Mouse (Mus musculus): ENCODE data around the gene Adgra1. TPM values are rescaled to one million over a fixed set of nuclear protein-coding genes. Genes with fewer than 3 reads are reported as not detected.
A peak's percentile ranks its signal among the peaks of the same experiment; 100 is the strongest.

Gene Adgra1
- total RNA-seq, 1 experiment: 0.45 TPM

DNA sequence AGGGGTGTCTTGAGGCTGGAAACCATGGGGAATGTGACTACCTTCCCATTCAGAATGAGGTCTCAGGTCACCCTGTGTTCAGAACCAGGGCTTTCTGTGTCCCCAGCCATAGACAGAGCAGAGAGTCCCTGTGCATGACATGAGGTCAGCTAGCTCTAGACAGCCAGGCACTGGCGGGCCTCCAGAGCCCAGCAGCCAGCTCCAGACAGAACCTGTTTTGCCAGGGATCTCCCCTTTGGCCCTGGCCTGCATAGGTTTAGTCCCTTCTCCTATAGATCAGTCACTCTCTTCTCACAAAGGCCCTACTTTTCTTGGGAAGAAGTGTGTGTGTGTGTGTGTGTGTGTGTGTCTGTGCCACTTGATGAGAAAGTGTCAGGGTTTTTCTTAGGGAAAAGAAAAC, 30.9 kb downstream of the Adgra1 start:
- TF ChIP-seq HCFC1 (IDR thresholded peaks at IDR 0.05; ENCODE audit: borderline replicate concordance, insufficient read depth, low read length) (no peak), CHD2 (IDR thresholded peaks at IDR 0.05; ENCODE audit: low read depth, low read length) (no peak), ZNF384 (IDR thresholded peaks at IDR 0.05; ENCODE audit: low read depth, low read length) (no peak), MAFK (IDR thresholded peaks at IDR 0.05; ENCODE audit: insufficient read depth, low read depth, low read length) (no peak)
- Histone ChIP-seq H3K27ac (ENCODE audit: insufficient read depth, low read depth, low read length, poor library complexity, severe bottlenecking) (no peak overlapping the region), H3K4me3 (ENCODE audit: insufficient read depth in 1 of 2, low read depth in 1 of 2, low read length in 2 of 2, poor library complexity in 1 of 2, severe bottlenecking in 1 of 2) (no peak overlapping the region), H3K9ac (ENCODE audit: insufficient read depth, low read depth, low read length, poor library complexity, severe bottlenecking) (no peak overlapping the region), H3K9me3 (ENCODE audit: control insufficient read depth, insufficient read depth, low read depth, low read length) (no peaks in the 10 kb centered on the region), H3K36me3 (ENCODE audit: control insufficient read depth, insufficient read depth, low read length, poor library complexity, severe bottlenecking) (no peaks in the 10 kb centered on the region), H3K4me1 (ENCODE audit: control insufficient read depth in 2 of 2, insufficient read depth in 2 of 2, low read length in 2 of 2, poor library complexity in 1 of 2) (no peaks in the 10 kb centered on the region)
- in situ Hi-C loops (cut with MboI; ENCODE audit: low sequenced_read_pairs in 2 of 2, unreplicated experiment in 2 of 2): no loop called here
- no peak for DNase-seq (ENCODE audit: low read depth, low spot score)

DNA sequence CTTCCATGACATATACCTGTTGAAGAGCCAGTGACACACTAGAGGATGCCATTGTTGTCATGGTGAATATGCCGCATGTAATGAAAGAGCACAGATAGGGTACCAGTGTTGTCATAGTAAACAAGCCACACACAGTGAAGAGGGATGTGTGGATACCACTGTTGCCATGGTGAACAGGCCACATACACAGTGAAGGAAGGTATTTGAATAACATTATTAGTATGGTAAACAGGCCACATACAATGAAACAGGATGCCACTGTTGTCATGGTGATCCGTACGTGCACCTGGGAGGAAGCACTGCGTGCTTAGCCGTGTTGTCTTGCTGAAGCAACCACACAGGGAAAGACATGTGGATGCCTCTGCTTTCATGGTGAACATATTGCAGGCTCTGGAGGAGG, 37.0 kb downstream of the Adgra1 start:
- in situ Hi-C loops (cut with MboI; ENCODE audit: low sequenced_read_pairs in 2 of 2, unreplicated experiment in 2 of 2): no loop called here
- Histone ChIP-seq H3K36me3 (ENCODE audit: control insufficient read depth, insufficient read depth, low read length, poor library complexity, severe bottlenecking) (no peaks in the 10 kb centered on the region), H3K4me1 (ENCODE audit: control insufficient read depth in 2 of 2, insufficient read depth in 2 of 2, low read length in 2 of 2, poor library complexity in 1 of 2) (peaks cover 0 to 5% of the 10 kb centered on the region in 2 experiments; a peak in 1 of 4 replicates), H3K9ac (ENCODE audit: insufficient read depth, low read depth, low read length, poor library complexity, severe bottlenecking) (no peak overlapping the region), H3K4me3 (ENCODE audit: insufficient read depth in 1 of 2, low read depth in 1 of 2, low read length in 2 of 2, poor library complexity in 1 of 2, severe bottlenecking in 1 of 2) (no peak overlapping the region), H3K27ac (ENCODE audit: insufficient read depth, low read depth, low read length, poor library complexity, severe bottlenecking) (no peak overlapping the region), H3K9me3 (ENCODE audit: control insufficient read depth, insufficient read depth, low read depth, low read length) (no peaks in the 10 kb centered on the region)
- TF ChIP-seq MAFK (IDR thresholded peaks at IDR 0.05; ENCODE audit: insufficient read depth, low read depth, low read length) (no peak), ZNF384 (IDR thresholded peaks at IDR 0.05; ENCODE audit: low read depth, low read length) (no peak), CHD2 (IDR thresholded peaks at IDR 0.05; ENCODE audit: low read depth, low read length) (no peak)
- no peak for DNase-seq (ENCODE audit: low read depth, low spot score)

DNA sequence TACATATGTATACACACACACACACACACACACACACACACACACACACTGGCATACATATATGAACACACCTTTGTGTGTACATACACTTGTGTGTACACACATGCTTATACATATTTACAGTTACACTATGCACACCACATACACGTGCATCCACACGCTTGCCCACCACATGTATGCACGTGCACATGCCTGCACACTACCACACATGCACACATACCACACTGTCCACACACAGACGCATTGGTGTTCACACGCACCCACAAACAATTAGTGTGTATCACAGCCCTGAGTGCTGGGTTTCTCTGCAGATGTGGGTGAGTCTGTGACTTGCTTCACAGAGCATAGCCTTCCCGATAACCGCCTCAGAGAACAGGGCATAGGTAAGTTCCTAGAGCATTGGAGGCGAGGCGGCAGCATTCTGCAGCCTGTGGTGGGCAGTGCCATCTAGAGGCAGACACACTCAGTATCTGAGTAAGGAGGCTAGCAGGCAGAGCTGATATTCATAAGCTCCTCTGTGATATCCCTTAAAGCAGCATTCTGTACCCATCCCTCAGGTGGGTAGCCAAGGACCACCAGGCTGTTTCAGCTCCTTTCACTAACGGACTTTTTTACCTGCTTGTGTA, 43.3 kb downstream of the Adgra1 start:
- no peak for TF ChIP-seq HCFC1 (IDR thresholded peaks at IDR 0.05; ENCODE audit: borderline replicate concordance, insufficient read depth, low read length)
- 0 out of 2 replicates have a peak, but pooled peaks have one; percentile 6 for TF ChIP-seq ZC3H11A (IDR thresholded peaks at IDR 0.05; ENCODE audit: borderline replicate concordance, low read depth, low read length)
- in situ Hi-C loops (cut with MboI; ENCODE audit: low sequenced_read_pairs in 2 of 2, unreplicated experiment in 2 of 2): no loop called here
- Histone ChIP-seq H3K36me3 (ENCODE audit: control insufficient read depth, insufficient read depth, low read length, poor library complexity, severe bottlenecking) (no peaks in the 10 kb centered on the region), H3K9me3 (ENCODE audit: control insufficient read depth, insufficient read depth, low read depth, low read length) (no peaks in the 10 kb centered on the region), H3K4me1 (ENCODE audit: control insufficient read depth in 2 of 2, insufficient read depth in 2 of 2, low read length in 2 of 2, poor library complexity in 1 of 2) (peaks cover 0 to 5% of the 10 kb centered on the region in 2 experiments; a peak in 1 of 4 replicates), H3K27ac (ENCODE audit: insufficient read depth, low read depth, low read length, poor library complexity, severe bottlenecking) (no peak overlapping the region), H3K4me3 (ENCODE audit: insufficient read depth in 1 of 2, low read depth in 1 of 2, low read length in 2 of 2, poor library complexity in 1 of 2, severe bottlenecking in 1 of 2) (no peak overlapping the region), H3K9ac (ENCODE audit: insufficient read depth, low read depth, low read length, poor library complexity, severe bottlenecking) (no peak overlapping the region)
- DNase-seq (ENCODE audit: low read depth, low spot score): no peak

DNA sequence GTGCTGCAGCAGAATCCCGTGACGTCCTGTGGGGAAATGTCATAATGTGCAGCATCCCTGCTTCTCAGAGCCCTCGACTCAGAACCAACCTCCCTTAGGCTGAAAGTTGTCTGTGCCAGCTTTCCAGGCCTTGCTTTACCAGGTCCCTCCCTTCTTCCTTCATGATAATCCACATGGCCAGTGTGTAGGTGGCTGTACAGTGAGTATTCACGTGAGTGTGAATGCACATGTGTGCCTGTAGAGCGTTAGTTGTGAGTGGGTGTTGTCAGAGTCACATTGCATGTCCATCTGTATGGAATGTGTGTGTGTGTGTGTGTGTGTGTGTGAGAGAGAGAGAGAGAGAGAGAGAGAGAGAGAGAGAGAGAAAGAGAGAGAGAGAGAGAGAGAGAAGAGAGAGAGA, 44.1 kb downstream of the Adgra1 start:
- no peaks in the 10 kb centered on the region for H3K36me3 ChIP-seq (ENCODE audit: control insufficient read depth, insufficient read depth, low read length, poor library complexity, severe bottlenecking)
- in situ Hi-C loops (cut with MboI; ENCODE audit: low sequenced_read_pairs in 2 of 2, unreplicated experiment in 2 of 2): no loop called here
- TF ChIP-seq ZNF384 (IDR thresholded peaks at IDR 0.05; ENCODE audit: low read depth, low read length) (no peak), HCFC1 (IDR thresholded peaks at IDR 0.05; ENCODE audit: borderline replicate concordance, insufficient read depth, low read length) (no peak), CHD2 (IDR thresholded peaks at IDR 0.05; ENCODE audit: low read depth, low read length) (no peak), ZC3H11A (IDR thresholded peaks at IDR 0.05; ENCODE audit: borderline replicate concordance, low read depth, low read length) (no peak), MAFK (IDR thresholded peaks at IDR 0.05; ENCODE audit: insufficient read depth, low read depth, low read length) (no peak)
- DNase-seq (ENCODE audit: low read depth, low spot score): no peak
- peaks cover 0 to 5% of the 10 kb centered on the region in 2 experiments; a peak in 1 of 4 replicates for H3K4me1 ChIP-seq (ENCODE audit: control insufficient read depth in 2 of 2, insufficient read depth in 2 of 2, low read length in 2 of 2, poor library complexity in 1 of 2)
- no peak overlapping the region for H3K27ac ChIP-seq (ENCODE audit: insufficient read depth, low read depth, low read length, poor library complexity, severe bottlenecking)
- no peak overlapping the region for H3K4me3 ChIP-seq (ENCODE audit: insufficient read depth in 1 of 2, low read depth in 1 of 2, low read length in 2 of 2, poor library complexity in 1 of 2, severe bottlenecking in 1 of 2)
- H3K9ac ChIP-seq (ENCODE audit: insufficient read depth, low read depth, low read length, poor library complexity, severe bottlenecking): no peak overlapping the region
- H3K9me3 ChIP-seq (ENCODE audit: control insufficient read depth, insufficient read depth, low read depth, low read length): no peaks in the 10 kb centered on the region

DNA sequence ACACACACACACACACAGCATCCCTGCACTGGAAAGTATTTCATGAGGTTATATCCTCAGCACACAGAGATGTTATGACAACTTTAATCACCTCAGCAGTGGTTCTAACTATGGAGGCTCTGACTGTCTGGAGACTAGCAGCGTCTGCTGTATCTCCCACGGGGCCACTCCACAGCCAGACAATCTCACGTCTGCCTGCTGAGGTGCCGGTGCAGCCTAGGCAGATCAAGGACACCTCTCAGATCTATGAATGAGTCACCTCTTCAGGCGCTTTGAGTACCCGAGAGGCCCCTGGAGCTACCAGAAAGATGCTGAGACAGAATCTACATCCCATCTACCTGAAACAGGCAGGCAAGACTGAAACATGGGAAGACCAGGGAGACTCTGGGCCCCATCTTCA, 44.6 kb downstream of the Adgra1 start:
- Histone ChIP-seq H3K27ac (ENCODE audit: insufficient read depth, low read depth, low read length, poor library complexity, severe bottlenecking) (no peak overlapping the region), H3K9me3 (ENCODE audit: control insufficient read depth, insufficient read depth, low read depth, low read length) (no peaks in the 10 kb centered on the region), H3K36me3 (ENCODE audit: control insufficient read depth, insufficient read depth, low read length, poor library complexity, severe bottlenecking) (no peaks in the 10 kb centered on the region), H3K4me3 (ENCODE audit: insufficient read depth in 1 of 2, low read depth in 1 of 2, low read length in 2 of 2, poor library complexity in 1 of 2, severe bottlenecking in 1 of 2) (no peak overlapping the region), H3K9ac (ENCODE audit: insufficient read depth, low read depth, low read length, poor library complexity, severe bottlenecking) (no peak overlapping the region), H3K4me1 (ENCODE audit: control insufficient read depth in 2 of 2, insufficient read depth in 2 of 2, low read length in 2 of 2, poor library complexity in 1 of 2) (peaks cover 0 to 5% of the 10 kb centered on the region in 2 experiments; a peak in 1 of 4 replicates)
- DNase-seq (ENCODE audit: low read depth, low spot score): no peak
- TF ChIP-seq ZC3H11A (IDR thresholded peaks at IDR 0.05; ENCODE audit: borderline replicate concordance, low read depth, low read length) (no peak), HCFC1 (IDR thresholded peaks at IDR 0.05; ENCODE audit: borderline replicate concordance, insufficient read depth, low read length) (no peak), MAFK (IDR thresholded peaks at IDR 0.05; ENCODE audit: insufficient read depth, low read depth, low read length) (no peak), ZNF384 (IDR thresholded peaks at IDR 0.05; ENCODE audit: low read depth, low read length) (no peak), CHD2 (IDR thresholded peaks at IDR 0.05; ENCODE audit: low read depth, low read length) (no peak)
- in situ Hi-C loops (cut with MboI; ENCODE audit: low sequenced_read_pairs in 2 of 2, unreplicated experiment in 2 of 2): no loop called here

All from ES-E14 (cell line).